Mouse (Mus musculus) MEL (cell line): ENCODE data around the gene Rxra.

Experiments used
- CHD2 ChIP-seq: IDR thresholded peaks from 2 replicates; pipeline ENCODE4 v1.6.1; 2011; ENCODE audit warnings: low read length, improper control_type of control experiment
- CTCF ChIP-seq, 3 experiments: IDR thresholded peaks in 2 of 3; conservative IDR thresholded peaks in 1 of 3; 2 replicates each; pipeline ENCODE4 v1.5.1; 2011 to 2012; ENCODE audit warnings: low read length in 3 of 3, low read depth in 2 of 3, mild to moderate bottlenecking in 2 of 3, improper control_type of control experiment in 1 of 3, inconsistent platforms in 1 of 3, mixed read lengths in 1 of 3, moderate library complexity in 1 of 3; ENCODE audit not compliant: control insufficient read depth in 1 of 3, insufficient read depth in 1 of 3, poor library complexity in 1 of 3, severe bottlenecking in 1 of 3
- MYC ChIP-seq: IDR thresholded peaks from 2 replicates; pipeline ENCODE4 v1.6.1; 2011; ENCODE audit warnings: low read depth, mild to moderate bottlenecking, low read length, improper control_type of control experiment, moderate library complexity
- POLR2A ChIP-seq, 2 experiments: IDR thresholded peaks; 2 replicates each; pipeline ENCODE4 v1.6.1; 2011 to 2012; ENCODE audit warnings: low read length in 2 of 2, mild to moderate bottlenecking in 2 of 2, control low read depth in 1 of 2, improper control_type of control experiment in 1 of 2, low read depth in 1 of 2, moderate library complexity in 1 of 2; ENCODE audit not compliant: control insufficient read depth in 1 of 2, insufficient read depth in 1 of 2, poor library complexity in 1 of 2

DNA sequence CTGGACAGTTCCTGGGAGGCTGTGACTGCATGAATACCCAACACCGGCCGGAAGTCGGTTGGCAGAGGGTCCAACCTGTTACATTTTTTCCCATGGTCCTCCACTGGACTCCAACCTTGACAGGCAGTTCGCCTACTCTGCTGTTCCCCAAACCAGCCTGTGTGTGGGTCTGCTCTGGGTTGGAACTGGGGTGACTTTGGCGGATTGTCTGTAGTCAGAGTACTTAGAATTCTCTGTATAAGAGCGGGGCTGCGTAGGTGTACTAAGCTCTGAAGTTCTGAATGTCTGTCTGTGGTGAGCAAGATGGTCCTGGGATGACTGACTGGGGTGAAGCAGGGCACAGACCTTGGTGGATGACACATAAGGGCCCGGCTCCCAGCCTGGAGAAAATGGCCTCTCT, 109.1 kb downstream of the Rxra start:
- TF ChIP-seq CTCF (IDR thresholded peaks at IDR 0.05 in 2 of 3, conservative IDR thresholded peaks at IDR 0.05 in 1 of 3; ENCODE audit: control insufficient read depth in 1 of 3, insufficient read depth in 1 of 3, low read depth in 2 of 3, low read length in 3 of 3, poor library complexity in 1 of 3, severe bottlenecking in 1 of 3) (no peak), CHD2 (no peak), POLR2A (IDR thresholded peaks at IDR 0.05; ENCODE audit: control insufficient read depth in 1 of 2, insufficient read depth in 1 of 2, low read depth in 1 of 2, low read length in 2 of 2, poor library complexity in 1 of 2) (no peak), MYC (no peak)
